Mouse (Mus musculus) heart, adult 2 months (tissue): ENCODE measurements around the gene Hnrnpa2b1.

ENCODE experiments used
- CTCF ChIP-seq: fragments of 200-600 bp; IDR thresholded peaks from 2 replicates; pipeline ENCODE4 v1.8.1; 2022; ENCODE audit warnings: antibody characterized with exemption, mild to moderate bottlenecking, moderate library complexity
- EP300 ChIP-seq: fragments of 200-500 bp; IDR thresholded peaks from 2 replicates; pipeline ENCODE4 v1.6.1; 2011; ENCODE audit warnings: low read depth, low read length, control low read depth; ENCODE audit not compliant: insufficient read depth
- POLR2A ChIP-seq: fragments of 200-500 bp; IDR thresholded peaks from 2 replicates; pipeline ENCODE4 v1.6.1; 2011; ENCODE audit warnings: mild to moderate bottlenecking, low read depth, low read length, control low read depth; ENCODE audit not compliant: insufficient read depth

DNA sequence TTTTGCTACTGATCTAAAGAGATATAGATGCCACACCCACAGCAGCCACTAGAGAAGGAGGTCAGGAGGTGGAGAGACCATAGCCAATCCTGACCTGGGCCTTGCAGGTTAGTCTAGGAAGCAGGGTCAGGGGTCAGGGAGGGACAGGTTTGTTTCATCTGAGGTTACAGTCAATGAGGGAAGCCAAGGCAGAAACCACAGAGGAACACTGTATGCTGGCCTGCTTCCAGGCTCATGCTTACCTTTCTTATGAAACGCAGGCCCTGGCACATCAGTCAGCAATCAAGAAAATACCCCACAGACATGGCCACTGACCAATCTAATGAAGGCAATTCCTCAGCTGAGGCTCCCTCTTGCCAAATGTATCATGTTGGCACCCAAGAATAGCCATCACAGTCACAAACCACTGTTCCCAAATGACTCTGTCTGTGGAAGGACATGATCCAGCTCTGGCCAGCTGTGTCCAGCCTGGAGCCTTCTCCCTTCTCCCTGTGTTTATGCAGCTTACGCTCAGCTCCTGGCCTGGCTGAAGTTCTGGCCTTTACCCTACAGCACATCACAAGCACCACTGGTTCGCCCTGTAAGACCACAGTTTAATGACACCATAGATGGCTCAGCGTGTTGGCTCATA, 52.3 kb downstream of the Hnrnpa2b1 start:
- TF ChIP-seq CTCF (no peak), EP300 (no peak), POLR2A (no peak)
